Mouse (Mus musculus) liver, embryonic 14.5 days (tissue): ENCODE data around the gene Brk1. TPM values are rescaled to one million over a fixed set of nuclear protein-coding genes. Genes with fewer than 3 reads are reported as not detected.

Source experiments
- ATAC-seq: fragments of 200-750 bp; cut with Nextera tagmentation; 2 replicates; pipeline ENCODE4 v1.8.0; 2017; ENCODE audit warnings: moderate number of reproducible peaks, mild to moderate bottlenecking, moderate library complexity; ENCODE audit not compliant: insufficient read depth
- DNase-seq, 3 experiments: peaks; one replicate each; pipeline ENCODE4 v3.0.0-alpha.2; 2012 to 2013; ENCODE audit warnings: low read depth in 3 of 3, low spot score in 3 of 3
- H3K27ac ChIP-seq: fragments of 300-500 bp; sonication (generic); 2 replicates; pipeline ENCODE4 v1.5.1; 2014; ENCODE audit warnings: moderate library complexity, mild to moderate bottlenecking, control low read depth, inconsistent platforms
- H3K27me3 ChIP-seq: fragments of 300-500 bp; sonication (generic); 2 replicates; pipeline ENCODE4 v1.6.1; 2014; ENCODE audit warnings: mild to moderate bottlenecking, low read length, moderate library complexity; ENCODE audit not compliant: control insufficient read depth, insufficient read depth
- H3K36me3 ChIP-seq: fragments of 300-500 bp; sonication (generic); replicated peaks from 2 replicates; pipeline ENCODE4 v1.6.1; 2014; ENCODE audit warnings: low read depth; ENCODE audit not compliant: control insufficient read depth, insufficient read depth
- H3K4me1 ChIP-seq, 2 experiments: fragments of 200-500 bp in 1 of 2; fragments of 300-500 bp in 1 of 2; sonication (generic) in 1 of 2; replicated peaks; 2 replicates each; pipeline ENCODE4 v1.6.1; 2012 to 2014; ENCODE audit warnings: antibody characterized with exemption in 1 of 2, inconsistent platforms in 1 of 2, low read length in 1 of 2; ENCODE audit not compliant: control insufficient read depth in 2 of 2, insufficient read depth in 2 of 2
- H3K4me2 ChIP-seq: fragments of 300-500 bp; sonication (generic); 2 replicates; pipeline ENCODE4 v1.6.1; 2014; ENCODE audit warnings: low read depth, mild to moderate bottlenecking, control low read depth, moderate library complexity
- H3K4me3 ChIP-seq, 2 experiments: fragments of 200-500 bp in 1 of 2; fragments of 300-500 bp in 1 of 2; sonication (generic) in 1 of 2; 2 replicates each; pipeline ENCODE4 v1.5.1; 2012 to 2014; ENCODE audit warnings: low read depth in 2 of 2, low read length in 2 of 2, mild to moderate bottlenecking in 2 of 2, control low read depth in 1 of 2, inconsistent platforms in 1 of 2, moderate library complexity in 1 of 2; ENCODE audit not compliant: insufficient read depth in 1 of 2
- H3K9ac ChIP-seq: fragments of 300-500 bp; sonication (generic); replicated peaks from 2 replicates; pipeline ENCODE4 v1.6.1; 2014; ENCODE audit warnings: mild to moderate bottlenecking, control low read depth, moderate library complexity
- H3K9me3 ChIP-seq: fragments of 300-500 bp; sonication (generic); 2 replicates; pipeline ENCODE4 v1.6.1; 2016; ENCODE audit warnings: low read length, mixed read lengths; ENCODE audit not compliant: control insufficient read depth
- CTCF ChIP-seq: IDR thresholded peaks from 2 replicates; pipeline ENCODE4 v1.5.1; 2016; ENCODE audit warnings: antibody characterized with exemption, low read depth, control low read depth
- EP300 ChIP-seq: IDR thresholded peaks from 2 replicates; pipeline ENCODE4 v1.6.1; 2016; ENCODE audit warnings: antibody characterized with exemption, low read depth
- WGBS: fragments of 180-500 bp; shearing (Covaris S2); extraction: QIAGEN DNeasy Blood & Tissue Kit; methylation state at CpG from one replicate; pipeline ENCODE4 v1.1.7; 2014; ENCODE audit not compliant: insufficient replicate concordance; 5-methylcytosine and 5-hydroxymethylcytosine counted together
- polyA plus RNA-seq, 2 experiments: library from polyadenylated mRNA; depleted of rRNA in 1 of 2; stranded (reverse) in 1 of 2; unstranded in 1 of 2; fragments of >200 nt; fragmentation: Nextera tagmentation in 1 of 2; extraction: Ambion mirVana in 1 of 2; gene quantifications; 2 replicates each; pipeline versions ENCODE4 v1.2.1 to v1.2.3; 2012 to 2014

The Brk1 gene
- polyA plus RNA-seq, 2 experiments: 71.1 to 88.8 TPM

GRCm38 (mm10) chr6:113656847-113657246, 52.3 kb downstream of the Brk1 start:
- no peak overlapping the region for H3K27ac ChIP-seq
- peaks cover 7 to 20% of the 10 kb centered on the region in 2 experiments for H3K4me1 ChIP-seq
- no peak overlapping the region for H3K9ac ChIP-seq
- 81% methylated on average over 6 of the region's 6 CpGs for WGBS
- TF ChIP-seq CTCF (no peak), EP300 (no peak)
- H3K4me3 ChIP-seq: no peak overlapping the region
- no peaks in the 10 kb centered on the region for H3K27me3 ChIP-seq
- no peak overlapping the region for H3K4me2 ChIP-seq
- ATAC-seq (no peak), DNase-seq (no peak)
- H3K36me3 ChIP-seq: no peaks in the 10 kb centered on the region
- H3K9me3 ChIP-seq: no peaks in the 10 kb centered on the region

- peaks cover 3 to 19% of the 10 kb centered on the region in 2 experiments; a peak in 3 of 4 replicates for H3K4me1 ChIP-seq
- TF ChIP-seq EP300 (no peak), CTCF (no peak)
- H3K36me3 ChIP-seq: no peaks in the 10 kb centered on the region
- H3K27ac ChIP-seq: no peak overlapping the region
- no peak for ATAC-seq
- WGBS: 35% methylated on average over 3 of the region's 3 CpGs
- no peak overlapping the region for H3K9ac ChIP-seq
- H3K4me3 ChIP-seq: no peak overlapping the region
- no peaks in the 10 kb centered on the region for H3K9me3 ChIP-seq
- H3K4me2 ChIP-seq: no peak overlapping the region
- no peak for DNase-seq
- no peaks in the 10 kb centered on the region for H3K27me3 ChIP-seq
Measured at GRCm38 (mm10) chr6:113658226-113658625, 53.7 kb downstream of the Brk1 start.

- H3K9me3 ChIP-seq: no peaks in the 10 kb centered on the region
- H3K4me3 ChIP-seq: no peak overlapping the region
- no peak for DNase-seq
- H3K36me3 ChIP-seq: no peaks in the 10 kb centered on the region
- H3K4me1 ChIP-seq: peaks cover 3 to 19% of the 10 kb centered on the region in 2 experiments; a peak in 3 of 4 replicates
- TF ChIP-seq EP300 (no peak), CTCF (no peak)
- no peak overlapping the region for H3K4me2 ChIP-seq
- H3K27me3 ChIP-seq: no peaks in the 10 kb centered on the region
- ATAC-seq: no peak
- WGBS: 51% methylated on average over 8 of the region's 8 CpGs
- H3K27ac ChIP-seq: no peak overlapping the region
- H3K9ac ChIP-seq: no peak overlapping the region
Measured at GRCm38 (mm10) chr6:113659648-113660491, 55.3 kb downstream of the Brk1 start.

- Histone ChIP-seq H3K36me3 (no peaks in the 10 kb centered on the region), H3K27ac (no peak overlapping the region), H3K4me2 (no peak overlapping the region), H3K9me3 (no peaks in the 10 kb centered on the region), H3K9ac (no peak overlapping the region), H3K4me1 (peaks cover 3 to 17% of the 10 kb centered on the region in 2 experiments; a peak in 3 of 4 replicates), H3K4me3 (no peak overlapping the region), H3K27me3 (no peaks in the 10 kb centered on the region)
- 56% methylated on average over 14 of the region's 14 CpGs for WGBS
- ATAC-seq (no peak), DNase-seq (no peak)
- TF ChIP-seq CTCF: no peak
- no peak for TF ChIP-seq EP300
Measured at GRCm38 (mm10) chr6:113660492-113661352, 56.1 kb downstream of the Brk1 start.
